Mouse (Mus musculus): ENCODE measurements around the gene Cntn3.

Gene Cntn3

DNA sequence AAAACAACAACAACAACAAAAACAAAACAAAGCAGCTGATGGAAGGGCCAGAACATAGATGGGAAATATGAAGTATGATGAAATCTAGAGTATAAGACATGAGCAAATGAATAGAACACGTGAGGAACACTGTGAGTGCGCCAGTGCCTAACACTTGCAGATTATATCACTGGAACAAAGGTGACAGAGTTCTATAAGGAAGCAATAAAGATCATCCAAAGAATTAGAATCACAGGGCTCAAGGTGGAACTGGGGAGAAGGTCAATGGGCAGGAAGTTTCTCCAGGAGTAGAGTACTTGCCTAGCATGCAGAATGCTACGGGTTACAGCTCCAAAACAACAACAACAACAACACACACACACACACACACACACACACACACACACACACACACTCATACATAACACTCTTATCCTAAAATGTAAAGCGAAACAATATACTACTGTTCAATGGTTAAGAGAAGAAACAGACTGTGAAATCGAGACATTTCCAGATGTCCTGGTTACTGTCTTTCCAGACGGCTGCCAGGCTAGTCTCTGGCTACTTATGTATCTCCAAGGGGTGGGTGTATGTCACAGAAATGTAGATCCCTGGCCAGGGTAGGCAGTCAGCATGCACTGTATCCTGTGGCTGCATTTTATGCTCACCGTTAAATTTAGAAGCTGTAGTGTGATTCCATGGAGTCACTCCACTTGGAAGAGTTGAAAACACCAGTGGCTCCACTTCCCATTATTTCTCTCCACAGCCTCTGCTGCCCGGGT lies 94.4 kb downstream of the Cntn3 start:
- CTCF ChIA-PET = no interaction called here

DNA sequence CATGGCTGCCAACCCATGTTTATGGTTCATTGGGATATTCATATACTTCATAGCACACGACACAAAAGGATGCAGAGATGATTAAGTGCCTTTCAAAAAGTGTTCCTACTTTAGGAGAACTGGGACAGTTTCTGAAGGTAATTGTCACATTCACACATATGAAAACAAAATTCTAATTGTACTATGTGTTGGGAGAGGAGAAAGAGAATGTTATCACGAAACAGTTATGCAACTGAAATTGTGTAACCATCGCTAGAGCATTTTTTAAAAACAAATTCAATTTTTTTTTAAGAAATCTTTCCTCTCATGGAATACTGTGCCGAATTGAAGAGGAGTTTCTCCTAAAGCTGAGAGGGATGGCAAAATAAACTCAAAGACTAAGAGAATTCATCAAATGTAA lies 134.5 kb downstream of the Cntn3 start:
- CTCF ChIA-PET = no interaction called here

DNA sequence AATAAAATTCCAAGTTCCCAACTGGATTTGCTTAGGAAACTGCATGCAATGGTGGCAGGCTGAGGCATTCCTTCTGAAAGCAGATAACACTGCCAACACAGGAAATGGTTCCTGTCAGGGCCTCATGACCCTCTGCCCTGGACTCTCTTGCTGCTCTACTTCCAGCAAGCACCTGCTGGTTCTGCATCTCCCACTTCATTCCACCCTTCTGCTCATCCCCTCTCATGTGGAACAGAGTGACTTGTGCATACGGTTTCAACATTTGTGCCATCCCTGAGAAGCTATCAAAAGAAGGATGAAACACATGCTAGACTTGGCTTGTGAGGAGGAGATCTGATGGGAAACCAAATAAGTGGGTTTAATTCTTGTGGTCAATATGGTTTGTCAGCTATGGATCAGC lies 145.4 kb downstream of the Cntn3 start:
- CTCF ChIA-PET = no interaction called here

DNA sequence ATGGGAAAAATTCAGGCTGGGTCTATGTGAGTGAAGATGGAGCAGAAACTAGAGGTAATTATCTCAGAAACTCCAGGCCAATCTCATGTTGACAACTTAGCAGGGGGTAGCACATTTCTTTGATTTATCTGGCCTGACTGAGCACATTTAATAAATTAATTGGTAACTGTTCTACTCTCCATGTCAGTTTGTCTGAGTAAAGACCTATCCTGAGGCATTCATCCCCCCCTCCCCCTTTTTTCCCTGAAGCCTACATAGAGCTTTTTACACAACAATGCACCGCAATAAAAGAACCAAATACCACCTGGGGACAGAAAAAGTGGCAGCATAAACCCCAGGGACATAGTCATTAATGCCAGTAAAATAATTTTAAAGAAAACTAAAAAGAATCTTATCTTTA lies 151.1 kb downstream of the Cntn3 start:
- CTCF ChIA-PET = no interaction called here

DNA sequence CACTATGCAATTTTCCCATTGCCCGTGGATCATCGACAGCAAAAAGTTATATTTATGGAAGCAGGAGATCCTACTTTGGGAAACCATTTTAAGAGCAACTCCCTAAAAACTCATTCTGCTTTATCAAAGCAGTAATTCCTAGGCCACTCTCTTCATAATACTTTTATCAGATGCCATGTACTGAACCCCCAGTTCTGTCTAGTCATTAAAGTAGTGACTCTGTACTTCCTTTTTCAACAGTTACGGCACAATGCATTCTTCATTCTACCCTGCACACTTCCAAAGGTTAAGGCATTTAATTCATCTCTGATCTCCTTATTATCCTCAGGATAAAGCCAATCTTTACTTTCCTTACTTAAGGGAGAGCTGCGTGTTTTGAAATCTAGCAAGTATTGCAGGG lies 184.3 kb downstream of the Cntn3 start:
- CTCF ChIA-PET = no interaction called here

DNA sequence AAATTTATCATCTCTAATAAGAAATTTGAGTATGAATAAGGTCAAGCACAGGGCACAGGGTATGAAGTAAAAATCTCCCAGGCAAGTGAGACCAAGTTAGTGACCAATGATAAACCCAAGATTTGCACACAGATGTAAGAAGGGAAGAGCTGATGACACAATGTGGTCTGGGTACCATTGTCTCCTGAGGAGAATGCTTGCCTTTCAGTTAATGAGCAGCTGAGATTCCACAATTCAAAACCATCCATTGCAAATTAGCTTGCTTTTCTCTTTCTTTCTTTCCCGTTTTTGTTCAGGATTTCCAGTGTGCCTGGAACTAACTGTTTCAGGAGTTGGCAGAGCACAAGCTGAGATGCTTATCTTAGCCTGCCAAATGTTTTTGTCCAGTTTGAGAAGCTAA lies 200.8 kb downstream of the Cntn3 start:
- CTCF ChIA-PET = no interaction called here

DNA sequence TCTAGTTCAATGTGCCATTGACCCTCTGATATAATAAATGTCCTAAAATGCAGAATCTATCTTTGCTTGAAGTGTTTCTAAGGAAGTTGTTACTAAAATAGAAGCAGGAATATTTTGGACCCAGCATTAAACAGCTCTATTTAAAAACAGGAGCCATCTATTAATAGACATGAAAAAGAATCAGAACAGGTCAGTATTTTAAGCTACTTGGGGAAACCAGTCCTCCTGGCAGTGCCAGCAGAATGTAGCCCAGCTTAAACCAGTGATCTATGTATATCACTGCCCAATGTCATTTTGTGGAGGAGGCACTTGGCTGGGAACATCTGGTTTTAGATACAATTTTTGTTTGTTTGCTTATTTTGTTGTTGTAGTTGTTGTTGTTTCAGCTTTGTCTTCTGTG lies 209.0 kb downstream of the Cntn3 start:
- CTCF ChIA-PET = no interaction called here

DNA sequence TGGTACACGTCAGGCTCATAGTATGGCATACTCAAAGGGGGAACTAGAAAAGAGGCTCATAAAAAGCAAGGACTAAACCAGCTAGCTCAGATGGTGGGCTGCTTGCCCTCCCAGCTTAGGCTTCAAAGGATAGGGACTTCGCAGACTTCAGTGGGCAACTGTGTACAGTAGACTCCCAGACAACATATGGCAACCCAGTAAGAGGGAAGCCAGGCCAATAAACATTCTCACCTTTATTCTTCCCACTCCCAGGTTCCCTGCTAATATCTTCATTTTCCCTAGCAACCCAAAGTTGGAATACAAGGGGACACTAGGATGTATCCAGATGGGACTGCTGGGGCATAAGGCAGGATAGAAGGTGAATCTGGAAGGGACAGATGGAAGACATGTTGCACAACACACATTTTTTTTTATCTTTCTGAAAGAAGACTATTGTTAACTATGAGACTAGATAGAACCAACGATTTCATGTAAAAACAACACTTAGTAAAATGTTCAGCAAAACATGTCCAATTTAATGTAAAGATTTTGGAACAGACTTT lies 209.5 kb downstream of the Cntn3 start:
- CTCF ChIA-PET = no interaction called here

DNA sequence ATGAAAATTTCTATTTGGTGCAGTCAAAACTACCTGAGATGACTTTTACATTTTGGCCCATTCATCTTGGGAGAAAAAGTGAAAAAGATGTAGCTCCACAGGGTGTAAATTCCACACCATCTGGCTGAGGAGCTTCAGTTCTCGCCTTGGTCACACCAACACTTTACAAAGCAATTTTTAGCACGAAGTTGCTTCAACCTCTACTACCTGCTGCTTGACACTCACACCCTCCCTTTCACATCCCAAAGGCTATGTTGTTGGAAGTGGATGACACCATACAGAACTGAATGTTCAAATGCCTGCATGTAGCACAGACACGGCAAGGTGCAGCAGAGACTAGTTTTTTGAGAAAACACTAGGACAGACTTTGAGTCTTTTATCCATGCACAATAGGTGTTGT lies 240.8 kb downstream of the Cntn3 start:
- CTCF ChIA-PET = no interaction called here

DNA sequence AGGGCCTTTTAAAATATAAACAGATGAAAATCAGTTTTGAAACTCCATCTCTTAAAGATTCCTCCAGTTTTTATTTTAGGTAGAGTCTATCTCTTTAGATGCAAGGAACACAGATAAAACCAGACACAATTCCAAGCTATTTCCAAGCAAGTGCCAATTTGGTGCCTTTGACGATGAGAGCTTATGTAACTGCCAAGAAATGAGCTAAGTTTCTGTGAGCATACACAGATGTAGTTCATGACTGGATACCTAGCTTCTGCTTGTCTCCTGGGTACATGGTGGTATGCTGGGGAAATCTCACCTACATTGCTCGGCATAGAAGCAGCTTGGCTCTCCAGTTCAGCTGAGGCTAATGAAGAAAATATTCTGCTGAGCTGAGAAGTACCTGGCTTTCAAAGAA lies 246.2 kb downstream of the Cntn3 start:
- CTCF ChIA-PET = no interaction called here

DNA sequence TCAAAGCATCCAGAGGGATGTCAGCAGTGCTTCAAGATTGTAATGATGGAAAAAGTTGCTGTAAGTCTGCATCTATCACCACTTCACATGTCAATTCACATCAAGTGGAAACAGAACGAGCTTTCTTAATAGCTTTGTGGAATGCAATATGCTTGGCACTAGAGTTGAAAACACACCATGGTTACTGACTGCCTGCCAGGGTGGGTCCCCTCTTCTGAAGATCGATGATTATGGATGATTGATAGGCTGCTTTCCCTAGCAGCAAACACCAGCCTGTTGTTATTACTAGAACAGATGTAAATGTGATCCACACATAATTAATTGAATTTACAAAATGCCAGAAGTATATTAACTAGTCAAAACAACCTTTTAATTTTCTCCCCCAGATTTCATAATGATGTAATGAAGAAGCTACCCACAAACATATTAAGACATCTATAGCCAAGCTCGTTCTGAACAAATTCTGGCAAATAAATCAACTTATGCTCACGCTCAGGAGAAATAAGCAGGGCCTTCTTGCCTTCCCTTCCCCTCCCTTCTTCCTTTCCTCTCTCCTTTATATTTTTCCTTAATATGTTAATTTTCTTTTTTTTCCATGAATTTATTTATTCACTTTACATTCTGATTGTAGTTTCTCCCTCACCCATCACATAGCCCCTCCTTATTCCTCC lies 250.2 kb downstream of the Cntn3 start:
- CTCF ChIA-PET = no interaction called here

DNA sequence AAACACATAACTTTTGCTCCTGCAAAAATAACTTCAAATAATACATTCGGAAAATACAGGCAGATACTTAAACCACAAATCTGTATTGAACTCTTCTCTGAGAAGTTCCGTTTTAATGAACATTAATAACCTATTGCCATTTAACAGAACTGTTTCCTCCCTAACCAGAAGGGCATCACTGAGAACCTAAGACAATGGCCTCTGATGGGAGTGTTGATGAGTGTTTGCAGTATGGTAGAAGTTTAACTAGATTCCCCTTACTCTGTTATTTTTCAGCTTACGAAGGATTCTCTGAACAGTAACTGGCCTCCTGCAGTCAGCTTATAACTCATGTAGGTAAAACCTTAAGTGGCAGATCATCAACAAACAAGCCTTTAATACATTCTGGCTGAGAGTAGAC lies 253.1 kb downstream of the Cntn3 start:
- CTCF ChIA-PET = no interaction called here

DNA sequence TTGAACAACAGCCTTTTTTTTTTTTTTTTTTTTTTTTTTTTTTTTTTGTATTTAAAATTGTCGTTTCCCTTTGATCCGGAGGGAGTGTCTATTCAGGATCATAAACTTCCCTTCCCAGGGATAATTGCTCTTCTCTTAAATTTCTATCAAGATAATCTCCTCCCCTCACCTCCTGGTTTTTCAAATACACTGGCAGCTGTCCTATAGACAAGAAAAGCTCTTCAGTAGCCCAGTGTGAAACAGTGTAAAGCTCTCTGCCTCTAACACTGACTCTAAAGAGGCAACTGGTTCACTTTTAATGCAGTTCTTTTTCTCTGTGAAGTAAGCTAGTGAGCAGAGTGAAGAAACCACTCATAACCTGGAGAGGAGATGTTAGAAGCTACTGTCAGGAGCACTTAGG lies 290.0 kb downstream of the Cntn3 start:
- CTCF ChIA-PET = no interaction called here

DNA sequence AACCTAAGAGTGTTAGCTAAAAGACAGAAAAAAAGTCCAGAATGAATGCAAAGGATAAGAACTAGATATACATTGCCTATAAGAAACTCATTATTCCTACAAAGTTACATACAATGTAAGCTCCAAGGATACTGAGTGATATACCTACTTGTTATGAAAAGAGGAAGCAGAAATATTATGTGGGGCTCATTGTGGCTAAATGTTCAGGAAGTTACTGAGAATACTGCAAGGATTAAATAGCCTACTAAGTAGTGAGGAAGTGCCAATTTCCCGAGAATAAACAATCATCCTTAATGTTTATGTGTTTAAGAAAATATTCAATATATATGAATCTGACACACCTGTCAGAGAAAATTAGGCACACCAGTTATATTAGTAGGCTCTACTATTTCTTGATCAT lies 341.9 kb downstream of the Cntn3 start:
- CTCF ChIA-PET = no interaction called here

DNA sequence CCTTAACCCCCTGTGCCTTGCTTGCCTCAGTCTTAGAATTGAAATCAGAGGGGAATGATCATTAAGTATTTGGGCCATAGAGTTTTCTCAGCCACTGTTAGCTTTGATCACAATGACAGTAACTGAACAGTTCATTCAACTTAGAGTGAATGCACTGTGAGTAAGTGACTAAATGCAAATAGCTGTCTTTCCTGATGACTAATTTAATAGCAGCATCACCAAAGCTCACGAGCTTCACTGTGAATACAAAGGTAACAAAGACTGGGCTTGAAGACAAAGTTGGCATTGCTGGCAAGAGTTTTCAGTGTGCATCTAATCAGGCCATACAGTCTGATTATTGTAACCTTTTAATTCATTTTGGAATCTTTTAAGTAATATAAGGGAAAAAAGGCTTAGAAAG lies 386.6 kb downstream of the Cntn3 start:
- CTCF ChIA-PET = no interaction called here

DNA sequence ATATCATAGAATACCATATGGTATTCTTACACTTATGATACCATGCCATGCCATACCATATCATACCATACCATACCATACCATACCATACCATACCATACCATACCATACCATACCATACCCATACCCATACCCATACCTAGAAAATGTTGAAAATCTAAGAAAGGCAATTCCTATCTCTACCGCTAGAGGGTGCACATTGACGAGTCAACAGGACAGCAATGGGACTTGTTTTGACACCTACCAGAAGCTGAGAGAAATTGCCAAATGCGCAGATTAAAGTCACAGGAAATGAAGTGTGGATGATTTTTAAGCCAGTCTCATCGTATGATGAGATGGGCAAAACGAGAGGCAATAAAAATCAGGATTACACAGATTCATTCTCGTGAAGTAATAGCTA lies 402.0 kb downstream of the Cntn3 start:
- CTCF ChIA-PET = no interaction called here

DNA sequence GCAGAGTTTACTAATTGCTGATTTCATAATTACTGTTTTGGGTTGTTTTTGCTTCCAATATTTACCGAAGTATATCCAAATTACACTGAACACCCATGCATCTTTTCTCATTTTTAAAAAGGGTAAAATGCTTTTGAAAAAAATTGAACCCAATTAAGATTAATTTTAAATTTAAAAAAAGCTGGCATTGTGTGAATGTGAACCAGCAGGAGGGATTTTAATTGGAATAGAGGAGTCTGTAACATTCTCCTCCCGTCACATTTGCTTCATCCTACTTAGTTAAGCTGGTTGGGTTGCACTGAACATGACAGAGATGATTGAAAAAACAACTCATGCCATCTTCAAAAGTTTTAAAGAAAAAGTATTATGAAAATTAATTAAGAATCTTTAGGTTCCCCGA lies 411.7 kb downstream of the Cntn3 start:
- CTCF ChIA-PET = no interaction called here

DNA sequence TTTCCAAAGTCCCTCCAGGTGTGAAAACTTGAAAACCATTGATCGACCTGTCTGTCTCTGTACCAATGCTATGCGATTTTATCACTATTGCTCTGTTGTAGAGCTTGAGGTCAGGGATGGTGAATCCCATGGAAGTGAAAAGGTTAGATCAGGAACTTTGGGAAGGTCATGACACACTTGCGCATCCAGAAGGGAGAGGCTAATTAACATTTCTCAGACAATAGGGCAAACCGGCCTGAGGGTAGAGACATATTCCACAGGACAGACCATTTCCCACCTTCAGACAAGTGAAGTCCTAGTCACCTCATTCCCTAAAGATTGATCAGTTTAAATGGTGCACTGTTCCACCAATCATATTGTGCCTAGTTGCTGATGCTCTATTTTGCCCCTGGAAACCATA lies 451.2 kb downstream of the Cntn3 start:
- CTCF ChIA-PET = no interaction called here

DNA sequence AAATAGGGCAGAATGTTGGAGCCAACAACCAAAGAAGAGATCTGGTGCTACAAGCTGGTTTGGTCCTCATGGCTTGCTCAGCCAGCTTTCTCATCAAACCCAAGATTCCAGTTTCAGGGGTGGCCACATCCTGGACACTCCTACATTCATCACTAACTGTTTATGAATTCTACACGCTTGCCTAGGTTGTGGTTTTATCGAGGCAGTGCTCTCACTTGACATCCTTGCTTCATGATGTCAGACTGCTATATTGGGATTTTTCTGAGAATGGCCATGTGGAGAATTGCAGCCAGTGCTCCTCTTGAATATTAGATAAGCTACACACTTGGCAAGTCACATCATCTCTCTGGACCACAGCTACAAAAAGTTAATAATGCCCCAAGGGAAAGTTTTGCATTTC lies 452.9 kb downstream of the Cntn3 start:
- CTCF ChIA-PET = no interaction called here

DNA sequence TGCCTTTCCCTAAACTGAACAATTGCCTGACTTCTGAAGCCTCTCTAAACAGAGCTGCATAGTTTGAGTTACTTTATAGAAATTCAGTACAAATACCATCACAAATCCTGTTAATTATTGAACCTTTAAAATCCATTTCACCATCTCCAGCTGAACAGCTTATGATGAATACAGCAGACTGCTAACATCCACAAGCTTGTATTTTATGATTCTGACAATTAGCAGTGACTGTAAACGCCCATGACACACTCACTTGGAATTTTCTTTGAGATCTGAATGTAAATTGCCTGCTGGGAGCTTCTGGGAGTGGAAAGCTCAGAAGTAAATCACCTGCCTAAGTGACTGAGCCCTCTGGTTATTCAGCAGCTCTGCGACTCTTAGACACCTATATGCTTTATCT lies 459.3 kb downstream of the Cntn3 start:
- CTCF ChIA-PET = no interaction called here

Measured in spleen, embryonic (tissue).